Mouse (Mus musculus) mouse trophoblast stem cell (cell line): ENCODE measurements around the gene Kctd17.

Source experiments
- in situ Hi-C, 2 experiments: fragments of 300-500 bp; cut with MseI, MboI; formaldehyde crosslinking; loops; 2 replicates in 1 of 2; 3 replicates in 1 of 2; pipeline ENCODE4 v1.15.1; 2025

Gene Kctd17

DNA sequence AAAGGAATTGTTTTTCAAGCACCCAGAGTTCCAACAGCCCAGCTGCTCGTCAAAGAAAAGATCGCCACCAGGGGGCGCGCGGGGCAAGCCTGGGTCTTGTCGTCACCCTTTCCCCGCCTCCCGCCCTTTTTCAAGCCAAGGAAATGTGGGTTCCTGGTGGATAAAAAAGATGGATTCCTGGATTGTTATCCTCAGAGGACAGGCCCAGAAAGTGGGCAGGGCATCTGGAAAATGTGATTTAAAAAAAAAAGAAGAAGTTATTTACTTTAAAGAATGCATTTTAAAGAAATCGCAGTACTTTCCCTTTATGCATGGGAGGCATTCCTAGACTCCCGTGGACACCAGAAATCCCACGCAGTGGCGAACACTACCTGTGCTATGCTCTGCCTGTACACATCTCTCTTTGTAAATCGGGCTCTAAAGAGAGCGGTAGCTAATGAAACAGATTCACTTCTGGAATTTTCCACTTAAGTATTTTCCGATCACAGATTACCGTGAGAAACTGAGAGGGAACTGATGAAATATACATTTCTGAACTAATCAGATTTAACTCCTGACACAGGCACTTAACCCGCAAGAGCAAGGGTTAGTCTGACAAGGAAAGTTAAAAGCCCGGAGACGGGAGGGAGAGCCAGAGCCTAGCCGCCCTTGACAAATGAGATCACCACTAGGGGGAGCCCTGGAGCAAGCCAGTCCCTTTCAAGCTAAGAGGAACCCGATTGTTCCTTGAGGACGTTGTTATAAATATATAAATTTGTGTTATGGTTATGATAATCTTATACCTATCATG, 19.6 kb downstream of the Kctd17 start:
- in situ Hi-C loops = loop anchor here (5.0 kb wide), 1 partner anchor 84 kb away; the partner anchor contains the start of gene C1qtnf6 (in 2 of the 2)

DNA sequence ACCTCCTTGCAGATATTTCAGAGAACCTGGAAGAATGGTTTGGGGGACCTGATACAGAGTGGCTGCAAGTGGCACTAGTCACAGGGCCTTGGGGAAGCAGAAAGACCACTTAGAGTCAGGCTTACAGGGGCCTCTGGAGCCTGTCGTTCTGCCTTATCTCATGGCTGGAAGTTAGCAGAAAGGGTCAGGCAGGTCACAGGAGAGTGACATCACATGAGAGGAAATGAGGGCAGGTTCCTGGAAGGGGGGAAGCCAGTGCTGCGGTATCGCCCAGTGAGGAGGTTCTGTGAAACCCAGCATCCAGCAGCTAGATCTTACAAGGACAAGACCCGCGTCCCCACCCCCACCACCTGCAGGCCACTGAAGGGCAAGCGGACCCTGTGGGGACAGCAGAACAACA, 20.8 kb downstream of the Kctd17 start:
- in situ Hi-C loops = loop anchor here (5.0 kb wide), 1 partner anchor 83 kb away; the partner anchor contains the start of gene C1qtnf6 (in 2 of the 2)

DNA sequence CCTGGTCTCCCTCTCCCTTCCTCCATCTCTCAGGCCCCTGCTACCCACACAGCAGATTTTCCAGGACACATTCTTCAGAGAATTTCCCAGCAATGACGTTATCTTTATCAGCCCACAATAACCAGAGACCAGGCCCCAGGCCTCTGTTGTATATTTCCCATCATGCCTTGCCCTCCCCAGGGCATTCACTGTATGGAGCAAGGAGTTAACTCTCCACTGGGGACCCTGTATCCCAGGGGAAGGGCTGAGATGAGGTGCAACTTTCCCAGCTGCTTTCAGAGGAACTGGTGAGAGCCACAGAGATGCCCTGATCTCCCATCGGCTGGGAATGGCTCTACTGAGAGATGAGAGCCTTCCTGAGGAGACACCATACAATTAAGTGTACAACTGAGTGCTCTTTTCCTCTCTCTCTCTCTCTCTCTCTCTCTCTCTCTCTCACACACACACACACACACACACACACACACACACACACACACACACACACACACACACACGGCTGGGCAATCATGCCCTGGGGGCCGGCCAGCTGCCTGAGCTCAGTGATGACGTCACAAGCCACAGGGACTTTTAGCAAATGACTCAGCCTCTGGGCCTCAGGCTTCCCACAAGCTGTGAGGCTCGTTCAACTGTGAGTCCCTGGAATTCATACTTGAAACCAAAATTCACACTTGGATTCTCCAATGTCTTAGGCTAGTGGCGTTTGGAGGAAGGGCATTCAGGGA, 21.5 kb downstream of the Kctd17 start:
- in situ Hi-C loops = loop anchor here (5.0 kb wide), 1 partner anchor 82 kb away; the partner anchor contains the start of gene C1qtnf6 (in 2 of the 2)

DNA sequence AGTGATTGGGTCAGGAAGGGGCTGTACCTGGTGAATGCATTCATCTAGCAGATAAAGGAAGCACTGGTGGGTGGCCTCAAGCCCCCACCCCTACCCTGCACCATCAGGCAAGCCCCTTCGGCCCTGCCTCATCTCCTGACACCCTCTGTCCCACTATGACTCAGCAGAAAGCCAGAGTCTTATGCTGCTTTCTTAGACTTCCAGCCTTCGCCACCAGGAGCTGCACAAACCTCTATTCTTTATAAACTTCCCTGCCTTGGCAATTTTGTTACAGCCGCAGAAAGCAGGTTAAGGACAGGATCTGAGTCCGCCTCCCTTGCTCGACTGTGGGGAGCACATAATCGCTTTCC, 22.0 kb downstream of the Kctd17 start:
- in situ Hi-C loops = no loop called here

DNA sequence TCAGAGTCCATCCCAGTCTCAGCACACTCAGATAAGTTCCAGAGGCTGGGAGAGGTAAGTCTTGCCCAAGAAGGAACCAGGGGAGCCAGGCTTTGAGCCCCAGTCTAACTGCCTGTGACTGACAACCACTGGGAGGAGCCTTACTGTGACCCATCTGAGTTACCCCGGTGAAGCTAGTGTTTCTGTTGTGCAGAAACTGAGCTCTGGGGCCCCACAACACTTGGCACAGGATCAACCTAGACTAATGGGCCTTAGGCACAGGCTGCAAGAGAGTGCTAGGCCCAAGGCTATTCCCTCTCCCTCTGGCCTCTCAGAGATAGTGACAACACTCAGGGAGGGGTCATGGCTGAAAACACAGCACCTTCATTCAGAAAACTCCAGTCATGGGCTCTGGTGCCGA, 22.8 kb downstream of the Kctd17 start:
- in situ Hi-C loops = no loop called here

DNA sequence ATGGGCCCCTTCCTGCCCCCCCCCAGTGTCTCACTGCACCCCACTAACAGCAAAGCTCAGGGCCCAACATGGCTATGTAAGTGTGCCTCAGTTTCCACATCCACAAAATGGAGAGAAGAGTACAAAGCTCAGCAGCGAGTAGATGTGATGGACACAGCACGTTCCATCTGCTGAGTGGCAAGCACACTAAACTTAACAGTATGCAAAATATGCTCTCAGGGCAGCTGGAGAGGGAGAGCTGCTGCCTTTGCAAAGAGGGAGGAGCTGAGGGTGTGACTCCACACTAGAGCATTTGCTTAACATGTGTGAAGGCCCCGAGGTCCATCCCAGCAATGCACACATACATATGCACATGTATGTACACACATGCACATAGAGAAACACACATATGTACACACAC, 24.6 kb downstream of the Kctd17 start:
- in situ Hi-C loops = no loop called here

DNA sequence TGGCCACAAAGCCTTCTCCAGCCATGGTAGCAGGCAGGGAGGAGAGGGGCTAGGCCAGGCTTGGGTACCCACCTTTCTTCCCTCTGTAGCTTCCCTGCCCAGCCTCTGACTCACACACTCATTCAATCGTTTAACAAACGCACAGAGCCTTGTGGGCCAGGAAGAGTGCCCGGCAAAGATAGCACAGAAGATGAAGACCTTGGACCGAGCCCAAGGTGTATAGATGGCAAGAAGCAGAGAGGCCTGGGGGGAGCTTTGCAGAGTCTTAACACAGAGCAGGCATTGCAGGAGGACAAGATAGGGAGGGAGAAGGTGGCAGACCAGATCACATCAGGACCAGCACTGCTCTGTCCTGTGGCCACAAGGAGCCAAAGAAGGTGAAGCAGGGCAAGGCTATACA, 26.8 kb downstream of the Kctd17 start:
- in situ Hi-C loops = no loop called here

DNA sequence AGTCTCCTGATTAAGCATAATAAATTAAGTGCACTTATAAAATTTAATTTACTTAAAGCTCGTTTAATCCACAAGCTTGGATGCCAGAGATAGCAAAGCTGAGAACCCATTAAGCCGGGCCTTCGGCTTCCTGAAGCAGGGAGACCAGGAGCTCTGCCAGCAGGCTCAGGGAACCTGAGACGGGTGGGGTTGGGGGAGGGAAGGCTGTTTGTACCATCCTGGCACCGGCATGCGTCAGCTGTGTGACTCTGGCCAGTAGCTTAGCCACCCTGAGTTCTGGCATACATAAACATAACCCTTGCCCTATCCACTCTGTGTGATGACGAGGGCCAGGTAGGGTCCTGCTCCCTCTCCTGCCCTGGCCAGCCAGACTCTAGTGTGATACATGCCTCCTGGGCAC, 27.7 kb downstream of the Kctd17 start:
- in situ Hi-C loops = no loop called here

DNA sequence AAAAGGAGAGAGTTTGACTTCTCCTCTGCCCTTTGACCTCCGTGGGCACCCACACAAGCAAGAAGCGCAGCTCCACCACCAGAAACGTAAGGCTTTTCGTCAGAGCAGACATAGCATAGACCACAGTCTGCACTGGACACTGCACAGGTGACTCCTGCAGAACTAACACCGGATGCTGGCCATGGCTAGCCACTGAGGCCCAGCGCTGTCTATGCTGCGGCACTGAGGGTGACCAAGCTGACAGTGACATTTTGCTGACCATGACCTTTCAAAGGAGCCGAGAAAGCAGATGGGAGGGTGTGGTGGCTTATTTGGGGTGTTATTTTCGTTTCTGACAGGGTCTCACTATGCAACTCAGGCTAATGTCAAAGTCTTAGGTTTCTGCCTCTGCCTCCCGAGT, 28.8 kb downstream of the Kctd17 start:
- in situ Hi-C loops = no loop called here

DNA sequence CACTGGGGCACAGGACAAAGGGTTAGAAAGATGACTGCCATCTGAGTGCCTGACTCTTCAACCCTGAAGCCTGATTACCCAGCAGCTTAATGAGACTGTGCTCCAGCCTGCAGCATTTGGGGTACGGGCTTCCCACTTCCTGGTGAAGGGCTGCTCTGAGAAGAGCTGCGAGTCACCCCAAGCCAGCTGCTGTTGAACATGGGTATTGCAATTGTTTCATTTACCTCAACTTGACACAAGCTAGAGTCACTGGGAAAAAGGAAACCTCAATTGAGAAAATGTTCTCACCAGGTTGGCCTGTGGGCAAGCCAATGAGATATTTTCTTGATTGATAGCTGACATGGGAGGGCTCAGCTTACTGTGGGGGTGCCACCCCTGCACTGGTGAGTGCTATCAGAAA, 34.6 kb downstream of the Kctd17 start:
- in situ Hi-C loops = no loop called here

DNA sequence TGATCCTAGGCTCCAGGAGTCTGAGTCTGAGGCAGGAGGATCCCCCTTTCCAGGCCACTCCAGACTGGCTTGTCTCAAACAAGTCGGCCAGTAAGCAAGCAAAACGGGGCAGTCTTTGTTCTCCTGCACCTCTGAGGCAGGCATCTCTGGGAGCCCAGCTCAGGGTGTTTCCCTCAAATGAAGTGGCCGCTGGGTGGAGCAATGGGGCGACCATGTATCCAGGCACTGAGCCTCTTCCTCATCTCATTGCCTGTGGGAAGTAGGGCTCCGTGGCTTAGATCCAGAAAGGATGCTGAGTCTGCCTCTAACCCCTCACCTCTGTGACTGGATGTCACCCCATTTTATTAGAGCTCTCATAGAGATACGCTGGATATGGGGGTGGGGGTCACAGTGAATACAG, 38.4 kb downstream of the Kctd17 start:
- in situ Hi-C loops = no loop called here

DNA sequence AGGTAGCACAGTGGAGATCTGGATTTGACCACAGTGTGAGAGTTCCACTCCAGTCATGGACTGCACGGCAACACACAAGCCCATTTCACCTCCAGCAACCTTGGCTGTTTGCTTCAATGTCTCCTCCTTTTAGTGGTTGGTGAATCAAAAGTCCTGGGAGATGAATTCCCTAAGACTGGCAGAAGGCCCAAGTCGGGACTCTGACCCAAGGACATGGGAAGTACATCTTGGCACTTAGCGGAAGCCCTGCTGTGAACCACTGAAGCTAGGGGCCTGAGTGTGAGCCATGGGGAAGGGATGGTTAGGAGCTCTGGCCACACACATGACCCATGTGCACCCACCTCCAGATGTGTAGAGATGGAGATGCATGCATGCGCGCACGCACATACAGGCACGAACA, 39.2 kb downstream of the Kctd17 start:
- in situ Hi-C loops = no loop called here

DNA sequence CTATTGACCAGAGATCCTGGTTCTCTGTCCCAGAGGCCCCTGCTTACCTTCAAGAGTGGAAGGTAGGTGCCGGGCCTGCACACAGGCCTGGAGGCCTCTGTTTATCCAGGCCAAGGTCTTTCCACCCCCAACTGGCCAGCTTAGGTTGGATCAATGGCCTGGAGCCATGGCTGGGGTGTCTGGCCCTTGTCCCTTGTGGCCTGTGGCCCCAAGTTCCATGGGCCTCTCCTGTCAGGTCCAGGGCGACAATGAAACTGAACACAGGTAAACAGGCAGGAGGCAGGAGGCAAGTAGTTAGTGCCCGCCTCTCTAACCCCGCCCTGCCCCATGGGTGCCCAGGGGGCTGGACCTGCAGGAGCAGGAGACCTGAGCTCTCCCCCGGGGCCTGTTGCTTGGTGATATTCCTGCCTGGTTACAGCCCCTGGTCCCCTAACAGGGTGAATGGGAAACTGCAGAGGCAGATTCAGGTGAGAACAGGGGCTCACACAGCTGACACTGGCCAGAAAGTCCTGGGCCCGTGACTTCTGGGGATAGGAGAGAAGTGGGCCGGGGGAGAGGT, 40.1 kb downstream of the Kctd17 start, which contains the start of gene Tmprss6:
Gene Tmprss6 (minus strand): TSS at position 256 of the 559 bp plus-strand sequence.
- in situ Hi-C loops = no loop called here

DNA sequence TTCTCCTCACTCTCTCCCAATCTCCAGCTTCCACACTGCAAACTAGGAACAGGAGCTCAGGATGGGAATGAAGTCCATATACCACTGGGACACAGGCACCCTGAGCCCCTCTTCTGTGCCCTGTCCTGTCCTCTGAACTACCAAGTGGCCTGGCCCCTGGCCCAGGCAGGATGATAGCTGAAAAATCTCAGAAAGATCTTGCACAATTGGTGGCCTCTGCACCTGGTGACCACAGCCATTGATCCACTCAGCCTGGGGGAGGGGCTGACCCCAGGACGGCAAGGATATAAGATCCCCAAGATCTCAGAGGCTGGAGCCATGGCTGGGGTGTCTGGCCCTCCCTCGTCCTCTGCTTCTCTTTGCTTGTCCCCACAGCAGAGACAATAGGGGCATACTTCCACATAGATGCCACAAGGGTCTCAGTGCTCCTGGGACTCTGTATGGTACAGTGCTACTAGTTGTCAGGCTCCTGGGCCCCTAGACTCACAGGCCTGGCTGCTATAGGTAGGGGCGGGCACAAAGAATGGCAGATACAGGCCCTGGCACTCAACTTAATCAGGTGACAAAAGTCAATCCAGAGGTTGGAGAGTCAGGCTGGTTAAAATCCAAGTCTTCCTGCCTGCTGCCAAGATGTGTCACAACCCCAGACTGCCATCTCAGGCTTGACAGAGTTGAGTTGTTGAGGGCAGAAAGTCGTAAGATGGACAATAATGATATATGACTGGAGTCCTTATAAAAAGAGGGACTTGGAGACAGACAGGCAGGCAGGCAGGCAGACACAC, 42.3 kb downstream of the Kctd17 start:
- in situ Hi-C loops = no loop called here

DNA sequence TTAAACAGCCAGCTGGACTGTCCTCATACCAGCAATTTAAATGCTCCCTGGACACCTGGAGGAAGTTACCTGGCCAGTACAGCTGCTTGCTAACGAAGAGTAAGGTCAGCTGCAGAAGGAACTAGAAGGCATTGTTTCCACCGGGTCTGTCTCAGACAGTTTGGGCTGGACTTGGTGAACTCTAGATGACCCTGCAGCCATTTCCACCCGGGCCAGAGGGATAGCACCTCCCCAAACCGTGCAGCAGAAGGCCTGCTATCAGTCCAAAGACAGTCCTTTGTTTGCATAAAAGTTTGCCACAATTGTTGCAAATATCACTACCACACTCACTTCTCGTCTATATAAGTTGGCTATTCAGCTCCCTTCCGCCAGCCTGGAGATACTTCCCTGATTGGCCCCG, 43.5 kb downstream of the Kctd17 start:
- in situ Hi-C loops = no loop called here

DNA sequence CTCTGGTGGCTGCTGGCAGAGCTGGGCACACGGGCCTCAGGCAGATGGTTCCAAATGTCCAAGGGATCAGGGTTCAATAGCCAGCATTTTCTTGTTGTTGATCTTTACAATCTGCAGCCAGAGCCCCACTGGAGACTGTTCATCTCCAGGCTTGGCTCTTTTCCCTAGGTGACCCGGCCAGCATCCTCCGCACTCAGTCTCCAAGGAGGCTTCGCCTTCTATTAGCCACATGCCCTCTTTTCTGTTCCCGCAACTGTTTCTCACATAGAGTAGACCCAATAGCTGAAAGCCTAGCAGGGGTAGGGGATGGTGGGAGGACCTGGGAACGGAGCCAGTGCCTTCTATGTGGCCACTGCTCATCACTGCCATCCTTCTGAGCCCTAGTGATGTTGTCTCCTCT, 45.1 kb downstream of the Kctd17 start:
- in situ Hi-C loops = no loop called here

DNA sequence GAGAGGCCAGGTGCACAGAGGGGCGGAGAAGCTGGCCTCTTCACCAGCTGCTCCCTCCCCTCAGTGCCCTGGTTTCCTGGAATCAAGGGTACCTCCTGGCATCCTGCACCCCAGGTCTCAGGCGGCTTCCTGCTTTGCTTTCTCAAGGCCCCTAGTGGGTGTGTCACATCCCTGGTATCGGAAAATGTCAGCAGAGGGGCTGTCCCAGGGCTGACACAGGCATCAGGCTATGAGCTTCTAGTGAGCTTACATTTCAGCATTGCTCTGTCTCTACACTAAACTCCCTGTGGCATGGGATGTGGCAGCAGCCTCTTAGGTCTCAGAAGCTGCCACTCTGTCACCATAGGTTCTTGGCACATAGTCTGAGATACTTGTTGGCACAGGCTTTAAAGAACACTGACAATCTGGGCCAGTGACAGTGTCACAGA, 47.3 kb downstream of the Kctd17 start:
- in situ Hi-C loops = no loop called here

DNA sequence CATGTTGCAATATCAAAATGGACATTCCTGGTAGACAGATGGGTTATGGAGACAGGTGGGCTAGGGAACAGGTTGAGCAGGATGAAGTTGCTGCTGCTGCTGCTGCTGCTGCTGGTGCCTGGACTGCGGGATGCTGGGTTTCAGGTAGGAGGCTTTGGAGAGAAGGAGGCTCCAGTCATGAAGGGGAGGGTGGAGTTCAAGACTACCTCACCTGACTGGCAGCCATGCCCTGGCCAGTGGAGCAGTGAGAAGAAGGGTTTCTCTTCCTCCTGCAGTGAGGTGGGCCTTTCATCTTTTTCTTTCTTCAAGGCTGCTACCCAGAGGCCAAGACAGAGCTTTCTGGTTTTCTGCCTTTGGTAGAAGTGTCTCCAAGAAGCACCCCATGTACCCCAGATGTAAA, 48.5 kb downstream of the Kctd17 start:
- in situ Hi-C loops = no loop called here

DNA sequence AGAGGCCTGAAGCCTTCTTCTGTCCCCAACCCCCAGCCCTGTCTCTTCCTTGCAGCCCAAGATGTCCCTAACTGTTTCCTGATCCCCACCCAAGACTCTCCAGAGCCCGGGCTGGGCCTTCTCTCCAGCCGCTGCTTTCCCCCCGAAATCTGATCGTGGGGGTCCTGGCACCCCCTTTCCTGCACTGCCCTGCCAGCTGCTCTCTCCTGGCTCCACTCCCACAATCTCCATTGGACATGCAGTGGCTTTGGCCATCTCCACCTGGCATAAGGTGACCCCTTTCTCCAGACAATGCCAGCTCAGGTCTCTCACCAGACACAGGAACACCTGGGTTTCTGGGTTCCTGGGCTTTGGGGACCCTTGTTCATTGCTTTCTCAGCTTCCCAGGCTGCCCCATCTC, 49.7 kb downstream of the Kctd17 start:
- in situ Hi-C loops = no loop called here

DNA sequence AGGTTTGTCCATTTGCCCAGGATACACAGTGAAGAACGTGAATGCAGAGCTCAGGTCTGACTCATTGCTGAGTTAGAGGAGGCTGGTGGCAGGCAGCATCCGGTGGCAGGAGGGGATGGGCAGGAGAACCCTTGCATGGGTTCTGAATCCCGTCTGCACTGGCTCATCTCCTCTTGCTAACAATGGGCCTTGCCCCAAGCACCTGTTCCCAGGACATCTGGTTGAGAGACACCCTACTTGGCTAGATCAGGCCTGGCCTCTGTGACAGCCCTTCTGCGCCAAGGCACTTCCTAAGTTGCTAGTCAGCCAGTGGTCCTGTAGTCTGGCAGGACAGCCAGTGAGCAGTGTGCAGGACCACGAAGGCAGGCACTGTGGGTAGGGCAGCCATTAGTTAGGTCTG, 51.1 kb downstream of the Kctd17 start:
- in situ Hi-C loops = no loop called here

DNA sequence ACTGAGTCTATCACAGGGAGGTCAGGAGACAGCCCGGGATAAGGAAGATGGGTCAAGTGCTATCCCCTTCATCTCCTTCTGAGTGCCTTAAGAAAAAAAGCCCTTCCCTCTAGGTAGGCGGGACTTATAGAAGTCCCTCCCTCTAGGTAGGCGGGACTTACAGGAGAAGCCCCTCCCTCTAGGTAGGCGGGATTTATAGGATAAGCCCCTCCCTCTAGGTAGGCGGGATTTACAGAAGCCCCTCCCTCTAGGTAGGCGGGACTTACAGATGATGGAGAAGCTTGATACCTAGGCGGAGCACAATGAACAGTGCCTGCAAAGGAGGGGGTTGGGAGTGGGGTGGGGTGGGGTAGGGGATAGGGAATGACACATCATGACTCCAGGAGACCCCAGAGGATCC, 51.7 kb downstream of the Kctd17 start:
- in situ Hi-C loops = no loop called here

DNA sequence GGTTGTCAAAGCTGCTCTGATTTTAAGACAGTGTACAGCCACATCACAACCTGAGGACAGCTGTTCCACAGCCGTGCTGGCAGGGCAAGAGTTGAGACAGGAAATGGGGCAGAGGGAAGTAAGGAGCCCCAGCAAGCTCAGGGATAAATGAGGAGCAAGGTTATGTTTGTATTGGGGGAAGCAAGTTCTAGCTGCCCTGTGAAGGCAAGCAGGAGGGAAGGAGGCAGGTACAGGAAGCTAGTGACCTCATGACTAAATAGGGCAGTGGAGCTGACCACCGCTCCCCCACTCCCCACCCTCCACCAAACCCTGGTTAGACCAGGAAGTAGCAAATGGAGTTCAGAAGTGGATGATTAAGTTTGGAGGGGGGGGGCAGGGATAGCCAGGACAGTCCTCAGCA, 52.6 kb downstream of the Kctd17 start:
- in situ Hi-C loops = no loop called here
